Comparison of ENCODE assay signal across 8 mouse cellular contexts in genomic region chr3:22076936-22077656, GRCm38 (mm10). TPM values are rescaled to one million over a fixed set of nuclear protein-coding genes. Genes with fewer than 3 reads are reported as not detected.
DNase-seq lines count a peak whose midpoint lies in the region; ATAC-seq and TF ChIP-seq lines count a peak whose summit lies in the region.

No protein-coding gene starts in this region.

- peak; percentile 53 to 75 for DNase-seq in heart, adult 18-20 months
- no peak for DNase-seq in heart, postnatal 4 days
- DNase-seq in c-Kit-positive CD71-positive TER-119-negative erythroid progenitor cells, embryonic 14.5 days (ENCODE audit: low read depth) = peak; percentile 34
- peak; percentile 60 for DNase-seq in hindbrain, embryonic 10.5 days (ENCODE audit: low spot score)
- peak; percentile 67 for DNase-seq in lung, embryonic 14.5 days
- no peak for DNase-seq in adrenal gland, postnatal 36 days

- H3K79me2 ChIP-seq in C2C12 (ENCODE audit: control insufficient read depth, insufficient read depth) = peaks cover 54% of the 10 kb centered on the region

- no peaks in the 10 kb centered on the region for H3K36me3 ChIP-seq in C2C12 (ENCODE audit: control insufficient read depth, insufficient read depth)
- H3K36me3 ChIP-seq in hindbrain, embryonic 10.5 days = peaks cover 16% of the 10 kb centered on the region
- H3K36me3 ChIP-seq in lung, embryonic 14.5 days (ENCODE audit: insufficient read depth) = 0 out of 2 replicates have a peak, but pooled peaks cover 4% of the 10 kb centered on the region
- no peaks in the 10 kb centered on the region for H3K36me3 ChIP-seq in neural tube, embryonic 13.5 days

- H3K4me3 ChIP-seq in C2C12 (ENCODE audit: insufficient read depth, poor library complexity, severe bottlenecking) = peak overlapping the region; percentile 82
- peak overlapping the region; percentile 90 for H3K4me3 ChIP-seq in hindbrain, embryonic 10.5 days
- peak overlapping the region; percentile 92 for H3K4me3 ChIP-seq in lung, embryonic 14.5 days (ENCODE audit: low read depth, low read length)
- peak overlapping the region; percentile 92 for H3K4me3 ChIP-seq in neural tube, embryonic 13.5 days

- H3K9ac ChIP-seq in lung, embryonic 14.5 days = peak overlapping the region; percentile 95
- peak overlapping the region; percentile 96 for H3K9ac ChIP-seq in neural tube, embryonic 13.5 days

- WGBS in hindbrain, embryonic 10.5 days = 1% methylated on average over 64 of the region's 64 CpGs
- WGBS in lung, embryonic 14.5 days = under 1% methylated on average over 45 of the region's 64 CpGs
- 3% methylated on average over 40 of the region's 64 CpGs for WGBS in neural tube, embryonic 13.5 days

- H3K4me2 ChIP-seq in lung, embryonic 14.5 days = peak overlapping the region; percentile 81
- peak overlapping the region; percentile 72 for H3K4me2 ChIP-seq in neural tube, embryonic 13.5 days

- peak overlapping the region; percentile 85 for H3ac ChIP-seq in C2C12 (ENCODE audit: control insufficient read depth, insufficient read length, low read depth)

- H3K27me3 ChIP-seq in C2C12 (ENCODE audit: control insufficient read depth, insufficient read depth, insufficient read length) = no peaks in the 10 kb centered on the region
- H3K27me3 ChIP-seq in hindbrain, embryonic 10.5 days (ENCODE audit: insufficient read depth, poor library complexity, severe bottlenecking) = no peaks in the 10 kb centered on the region
- H3K27me3 ChIP-seq in lung, embryonic 14.5 days (ENCODE audit: insufficient read depth, low read length) = no peaks in the 10 kb centered on the region
- no peaks in the 10 kb centered on the region for H3K27me3 ChIP-seq in neural tube, embryonic 13.5 days

- no peak for TF ChIP-seq CTCF in C2C12 (IDR thresholded peaks at IDR 0.05; ENCODE audit: control insufficient read depth, insufficient read depth, insufficient read length)
- no peak for TF ChIP-seq CTCF in lung, embryonic 14.5 days (IDR thresholded peaks at IDR 0.05; ENCODE audit: low read depth)

- peak; percentile 74 for ATAC-seq in lung, embryonic 14.5 days (ENCODE audit: insufficient read depth)
- peak; percentile 71 for ATAC-seq in neural tube, embryonic 13.5 days (ENCODE audit: low read depth)

- H3K27ac ChIP-seq in hindbrain, embryonic 10.5 days = peak overlapping the region; percentile 100
- H3K27ac ChIP-seq in lung, embryonic 14.5 days (ENCODE audit: low read depth) = peak overlapping the region; percentile 98
- H3K27ac ChIP-seq in neural tube, embryonic 13.5 days (replicated peaks) = peak overlapping the region; percentile 100

- H3K79me3 ChIP-seq in C2C12 (ENCODE audit: low read depth) = peaks cover 43% of the 10 kb centered on the region

- H3K9me3 ChIP-seq in hindbrain, embryonic 10.5 days = no peaks in the 10 kb centered on the region
- H3K9me3 ChIP-seq in lung, embryonic 14.5 days (ENCODE audit: low read depth, low read length) = no peaks in the 10 kb centered on the region
- H3K9me3 ChIP-seq in neural tube, embryonic 13.5 days = no peaks in the 10 kb centered on the region

- peaks cover 36% of the 10 kb centered on the region for H3K4me1 ChIP-seq in hindbrain, embryonic 10.5 days (replicated peaks)
- H3K4me1 ChIP-seq in lung, embryonic 14.5 days (ENCODE audit: insufficient read depth) = peaks cover 15% of the 10 kb centered on the region; the same call in 1 of the 2 replicates
- peaks cover 53% of the 10 kb centered on the region for H3K4me1 ChIP-seq in neural tube, embryonic 13.5 days (replicated peaks)

TF ChIP-seq in C2C12, 6 proteins besides CTCF, POLR2A, EP300 and RAD21:
- TF ChIP-seq CEBPB (IDR thresholded peaks at IDR 0.05; ENCODE audit: low read depth) = no peak
- TF ChIP-seq MYOD1 (IDR thresholded peaks at IDR 0.05; ENCODE audit: control insufficient read depth, insufficient read length, low read depth) = no peak
- no peak for TF ChIP-seq MYOG (IDR thresholded peaks at IDR 0.05; ENCODE audit: control insufficient read depth, extremely low read depth, insufficient read length)
- no peak for TF ChIP-seq USF1 (IDR thresholded peaks at IDR 0.05; ENCODE audit: low read depth)
- no peak for TF ChIP-seq MAX (IDR thresholded peaks at IDR 0.05)
- TF ChIP-seq FOSL1 (IDR thresholded peaks at IDR 0.05; ENCODE audit: insufficient read depth, low read length, poor library complexity, severe bottlenecking) = no peak

RNA-seq across cellular contexts. Expression of gene Tbl1xr1, which starts 0.6 kb away (rescaled TPM):
- 10 to 100 TPM; 61.0 to 74.9 TPM for total RNA-seq in heart, adult 18-20 months (2021)
- total RNA-seq in heart, postnatal 4 days (2021) = 10 to 100 TPM; 57.5 to 58.8 TPM
- polyA plus RNA-seq in C2C12 (2012; fragmentation: generic; extraction: Trizol) = 6.1 TPM
- polyA plus RNA-seq in hindbrain, embryonic 10.5 days (2016; fragmentation: Nextera tagmentation; extraction: Ambion mirVana) = 19.7 and 26.5 TPM in 2 replicates
- 33.3 and 36.5 TPM in 2 replicates for polyA plus RNA-seq in lung, embryonic 14.5 days (2014; fragmentation: Nextera tagmentation; extraction: Ambion mirVana)
- polyA plus RNA-seq in neural tube, embryonic 13.5 days (2015; fragmentation: Nextera tagmentation; extraction: Ambion mirVana) = 20.7 and 20.8 TPM in 2 replicates
- 100 to 1,000 TPM in 1 of 2 experiments, 10 to 100 TPM in 1; 70.1 to 109 TPM for total RNA-seq in adrenal gland, postnatal 36 days (2021)

Comparison
In these comparisons a context has a peak if more than half of its experiments do, and no peak if none do; other contexts are left out.
1. DNase-seq: peak in heart, adult 18-20 months (2 of 2), c-Kit-positive CD71-positive TER-119-negative erythroid progenitor cells, embryonic 14.5 days (single experiment), hindbrain, embryonic 10.5 days (single experiment) and lung, embryonic 14.5 days (single experiment); none in heart, postnatal 4 days (single experiment) and adrenal gland, postnatal 36 days (0 of 2).
2. Peak in every context shown above with its lines, with median percentiles within 50 percentile points of each other: H3K4me3 ChIP-seq and H3K27ac ChIP-seq.